Mouse (Mus musculus): ENCODE data around the gene Xk.
"Not testable (repeated sequence)": the region's sequence is repeated elsewhere in the genome, so short reads cannot be mapped to it uniquely, and the experiment has no call there.

The Xk gene

GRCm38 (mm10) chrX:9272460-9273361 is at the start of gene Xk:
Gene Xk (plus strand): TSS chrX:9272756.
- peak; percentile 68 to 70 for DNase-seq

- DNase-seq: no peak
Observed at GRCm38 (mm10) chrX:9227105-9227504, 45.5 kb upstream of the Xk start.

- no peak for DNase-seq
Observed at GRCm38 (mm10) chrX:9240737-9241591, 31.6 kb upstream of the Xk start.

- DNase-seq: no peak
Observed at GRCm38 (mm10) chrX:9243381-9243864, 29.1 kb upstream of the Xk start.

- DNase-seq: no peak
Observed at GRCm38 (mm10) chrX:9244603-9245336, 27.8 kb upstream of the Xk start.

GRCm38 (mm10) chrX:9248911-9249310 is 23.6 kb upstream of the Xk start:
- DNase-seq: no peak

- DNase-seq: peak; percentile 8 to 11
Observed at GRCm38 (mm10) chrX:9253990-9254389, 18.6 kb upstream of the Xk start.

GRCm38 (mm10) chrX:9254901-9255300 is 17.7 kb upstream of the Xk start:
- no peak for DNase-seq

GRCm38 (mm10) chrX:9256766-9257165 is 15.8 kb upstream of the Xk start, which contains the start of gene Gm14862:
Gene Gm14862 (minus strand): TSS chrX:9256899.
- DNase-seq: no peak

- DNase-seq: no peak
Observed at GRCm38 (mm10) chrX:9257831-9258230, 14.7 kb upstream of the Xk start.

- DNase-seq: no peak
Observed at GRCm38 (mm10) chrX:9259267-9259666, 13.3 kb upstream of the Xk start.

GRCm38 (mm10) chrX:9271112-9271511 is 1.4 kb upstream of the Xk start:
- no peak for DNase-seq

GRCm38 (mm10) chrX:9271947-9272459 is 553 bp upstream of the Xk start:
- DNase-seq: peak in 1 of 2 experiments; percentile 1

GRCm38 (mm10) chrX:9273377-9274002 is 934 bp downstream of the Xk start:
- DNase-seq: peak in 1 of 2 experiments; percentile 1

GRCm38 (mm10) chrX:9274321-9274720 is 1.8 kb downstream of the Xk start:
- DNase-seq: no peak

- not testable (repeated sequence) for DNase-seq
Observed at GRCm38 (mm10) chrX:9283464-9283863, 10.9 kb downstream of the Xk start, which contains the start of gene H2al1m. Gene H2al1m (plus strand): TSS chrX:9283764.

- not testable (repeated sequence) for DNase-seq
Observed at GRCm38 (mm10) chrX:9293140-9293829, 20.7 kb downstream of the Xk start.

GRCm38 (mm10) chrX:9298413-9298864 is 25.9 kb downstream of the Xk start:
- DNase-seq: no peak

- DNase-seq: no peak
Observed at GRCm38 (mm10) chrX:9302791-9303190, 30.2 kb downstream of the Xk start.

GRCm38 (mm10) chrX:9303455-9303854 is 30.9 kb downstream of the Xk start:
- DNase-seq: no peak

GRCm38 (mm10) chrX:9316457-9316856 is 43.9 kb downstream of the Xk start:
- not testable (repeated sequence) for DNase-seq

Data from B cell, adult 2 months (primary cell).